Mouse (Mus musculus): ENCODE measurements around the gene Tmprss6. TPM values are rescaled to one million over a fixed set of nuclear protein-coding genes. Genes with fewer than 3 reads are reported as not detected.
A peak's percentile ranks its signal among the peaks of the same experiment; 100 is the strongest.

Gene Tmprss6
- polyA plus RNA-seq, 1 experiment from 2014 or later, result 0.52 TPM

DNA sequence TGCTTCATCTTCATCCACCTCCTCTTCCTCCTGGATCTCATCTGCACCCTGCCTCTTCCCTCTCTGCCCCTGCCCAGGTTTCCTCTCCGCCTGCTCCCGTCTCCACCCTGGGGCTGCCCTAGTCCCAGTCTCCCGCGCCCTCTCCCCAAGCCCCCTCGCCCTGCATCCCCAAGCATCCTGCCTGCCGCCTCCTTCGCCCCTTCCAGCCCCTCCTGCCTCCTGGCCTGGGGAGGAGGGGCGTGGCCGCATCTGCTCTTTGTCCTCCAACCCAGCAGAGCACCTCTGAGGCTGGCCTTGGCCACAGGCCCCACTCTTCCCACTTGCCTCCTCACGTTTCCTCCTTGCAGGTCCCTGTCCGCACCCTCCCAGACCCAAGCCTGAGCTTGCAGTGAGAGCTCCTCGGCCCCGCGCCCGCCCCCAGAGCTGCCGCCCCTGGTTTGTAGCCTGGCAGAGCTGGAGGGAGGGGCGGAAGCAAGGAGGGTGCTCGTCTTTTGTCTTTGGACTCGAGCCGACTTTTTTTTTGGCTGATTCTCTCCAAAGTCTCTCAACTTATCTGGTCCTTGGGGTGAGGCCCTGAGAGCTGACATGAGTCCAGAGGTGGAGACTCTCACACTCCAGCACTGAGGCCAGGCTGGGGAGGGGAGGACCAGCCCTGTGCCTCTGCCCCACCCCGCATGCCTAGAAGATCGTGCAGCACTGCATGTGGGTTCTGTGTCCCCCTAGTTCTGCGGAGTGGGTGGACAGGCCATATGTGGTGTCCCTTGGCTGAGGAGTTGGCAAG is 31.0 kb downstream of the Tmprss6 start:
- Histone ChIP-seq H3K9me3 (ENCODE audit: control insufficient read depth, low read depth, low read length) (no peaks in the 10 kb centered on the region), H3K4me2 (replicated peaks; ENCODE audit: low read depth, low read length) (peak overlapping the region; percentile 62), H3K9ac (replicated peaks; ENCODE audit: low read depth, low read length) (no peak overlapping the region), H3K27ac (ENCODE audit: low read length) (peak overlapping the region; percentile 87), H3K4me1 (ENCODE audit: control insufficient read depth, insufficient read depth, low read length) (peaks cover 17% of the 10 kb centered on the region; the same call in 1 of the 2 replicates), H3K27me3 (ENCODE audit: control insufficient read depth, insufficient read depth, low read length) (no peaks in the 10 kb centered on the region), H3K36me3 (ENCODE audit: control insufficient read depth, insufficient read depth, low read length) (no peaks in the 10 kb centered on the region), H3K4me3 (ENCODE audit: low read depth, low read length) (peak overlapping the region; percentile 20; the same call in 1 of the 2 replicates)
- ATAC-seq (ENCODE audit: insufficient number of reproducible peaks, insufficient read depth, low FRiP score, low read depth), result peak; percentile 25; the same call in 1 of the 2 replicates
- 15% methylated on average over 23 of the region's 23 CpGs for WGBS

DNA sequence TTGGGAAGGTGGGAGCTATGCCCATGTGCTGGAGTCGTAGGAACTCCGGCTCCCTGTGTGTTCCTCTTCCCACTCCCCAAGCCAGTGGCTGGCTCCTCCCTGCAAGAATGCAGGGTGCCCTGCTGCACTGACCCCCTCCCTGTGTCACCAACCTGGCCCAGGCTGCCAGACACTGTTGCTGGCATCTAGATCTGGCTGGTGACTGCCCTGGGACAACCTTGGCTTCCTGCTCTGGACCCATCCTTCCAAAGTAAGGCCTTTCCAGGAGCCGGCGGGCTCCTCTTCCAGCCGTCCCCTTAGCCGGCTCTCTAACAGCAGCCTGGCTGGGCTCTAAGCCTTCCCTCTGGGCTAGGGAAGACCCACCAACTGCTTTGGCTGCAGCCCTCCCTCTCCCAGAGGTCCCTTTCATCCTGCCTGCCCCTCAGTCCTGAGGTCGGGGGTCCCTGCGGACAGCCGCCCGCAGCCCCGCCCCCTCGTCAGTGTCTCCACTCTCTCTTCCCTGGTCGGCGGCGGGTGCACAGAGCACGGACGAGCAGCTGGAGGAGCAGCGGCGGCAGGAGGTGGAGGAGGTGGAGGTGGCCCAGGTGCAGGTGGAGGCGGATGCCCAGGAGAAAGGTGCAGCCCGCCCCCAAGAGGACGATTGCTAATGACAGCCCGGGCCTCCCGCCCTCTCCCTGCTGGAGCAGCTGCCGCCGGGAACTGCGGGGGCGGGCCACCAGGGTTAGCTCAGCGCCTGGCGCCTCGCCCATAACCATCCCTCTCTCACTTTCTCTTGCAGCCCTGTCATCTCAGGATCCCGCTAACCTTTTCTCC is 31.8 kb downstream of the Tmprss6 start:
- H3K27ac ChIP-seq (ENCODE audit: low read length), result peak overlapping the region; percentile 87
- ATAC-seq (ENCODE audit: insufficient number of reproducible peaks, insufficient read depth, low FRiP score, low read depth), result peak; percentile 72
- no peaks in the 10 kb centered on the region for H3K27me3 ChIP-seq (ENCODE audit: control insufficient read depth, insufficient read depth, low read length)
- H3K9me3 ChIP-seq (ENCODE audit: control insufficient read depth, low read depth, low read length), result no peaks in the 10 kb centered on the region
- peak overlapping the region; percentile 21; the same call in 1 of the 2 replicates for H3K9ac ChIP-seq (replicated peaks; ENCODE audit: low read depth, low read length)
- H3K36me3 ChIP-seq (ENCODE audit: control insufficient read depth, insufficient read depth, low read length), result no peaks in the 10 kb centered on the region
- H3K4me3 ChIP-seq (ENCODE audit: low read depth, low read length), result peak overlapping the region; percentile 20
- WGBS, result 9% methylated on average over 31 of the region's 32 CpGs
- H3K4me1 ChIP-seq (ENCODE audit: control insufficient read depth, insufficient read depth, low read length), result peaks cover 17% of the 10 kb centered on the region; the same call in 1 of the 2 replicates
- H3K4me2 ChIP-seq (replicated peaks; ENCODE audit: low read depth, low read length), result peak overlapping the region; percentile 62

DNA sequence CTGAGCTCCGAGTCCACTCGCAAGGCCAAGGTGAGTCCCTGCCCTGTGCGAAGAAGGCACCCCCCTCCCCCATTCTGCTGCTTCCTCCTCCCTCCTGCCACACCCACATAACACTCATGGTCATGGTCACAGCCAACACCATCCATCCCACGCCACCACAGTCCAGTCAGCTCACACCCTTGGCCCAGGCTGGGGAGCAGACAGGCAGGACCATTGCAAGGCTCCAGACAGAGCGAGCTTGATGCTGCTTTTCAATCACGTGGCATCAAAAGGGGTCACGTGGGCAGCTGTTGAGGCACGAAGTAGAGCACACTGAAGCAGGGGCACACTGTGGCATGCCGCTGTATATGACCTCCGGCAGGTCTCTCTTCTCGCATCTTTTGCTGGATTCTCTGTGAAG is 32.8 kb downstream of the Tmprss6 start:
- Histone ChIP-seq H3K4me2 (replicated peaks; ENCODE audit: low read depth, low read length) (no peak overlapping the region), H3K9ac (replicated peaks; ENCODE audit: low read depth, low read length) (no peak overlapping the region), H3K27me3 (ENCODE audit: control insufficient read depth, insufficient read depth, low read length) (no peaks in the 10 kb centered on the region), H3K4me1 (ENCODE audit: control insufficient read depth, insufficient read depth, low read length) (peaks cover 17% of the 10 kb centered on the region; the same call in 1 of the 2 replicates), H3K4me3 (ENCODE audit: low read depth, low read length) (no peak overlapping the region), H3K9me3 (ENCODE audit: control insufficient read depth, low read depth, low read length) (no peaks in the 10 kb centered on the region), H3K36me3 (ENCODE audit: control insufficient read depth, insufficient read depth, low read length) (peaks cover 3% of the 10 kb centered on the region; the same call in 1 of the 2 replicates), H3K27ac (ENCODE audit: low read length) (no peak overlapping the region)
- ATAC-seq (ENCODE audit: insufficient number of reproducible peaks, insufficient read depth, low FRiP score, low read depth), result no peak
- 83% methylated on average over 11 of the region's 11 CpGs for WGBS

DNA sequence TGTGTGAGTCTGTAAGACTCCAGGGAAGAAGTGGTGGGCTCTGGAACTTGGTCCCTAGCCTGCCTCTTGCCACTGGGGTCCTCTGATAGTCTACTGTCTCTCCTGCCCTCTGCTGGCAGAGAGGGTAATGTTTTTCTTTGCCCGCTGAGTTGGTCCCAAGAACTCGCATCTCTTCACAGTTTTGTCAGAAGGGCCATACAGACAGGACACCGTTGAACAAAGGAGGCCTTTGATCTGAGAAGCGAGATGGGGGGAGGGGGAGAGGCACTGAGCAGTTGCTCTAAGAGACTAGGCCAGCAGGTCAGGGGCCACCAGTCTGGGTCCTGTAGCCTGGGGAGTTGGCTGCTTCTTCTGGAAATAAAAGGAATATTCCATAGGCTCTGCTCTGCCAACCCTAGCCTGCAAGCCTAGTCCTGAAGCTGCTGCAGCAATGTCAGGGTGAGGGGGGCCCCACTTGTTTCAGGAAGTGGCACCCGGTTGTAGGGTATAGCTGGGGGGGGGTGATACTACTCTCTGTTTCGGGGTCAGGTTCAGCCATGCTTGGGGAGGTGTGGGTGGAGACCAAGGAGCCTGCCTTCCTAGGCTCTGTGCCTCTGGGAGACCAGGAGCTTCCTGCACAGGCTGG is 33.4 kb downstream of the Tmprss6 start:
- no peak overlapping the region for H3K4me3 ChIP-seq (ENCODE audit: low read depth, low read length)
- H3K4me2 ChIP-seq (replicated peaks; ENCODE audit: low read depth, low read length), result no peak overlapping the region
- ATAC-seq (ENCODE audit: insufficient number of reproducible peaks, insufficient read depth, low FRiP score, low read depth), result no peak
- WGBS, result 38% methylated on average over 6 of the region's 6 CpGs
- peaks cover 17% of the 10 kb centered on the region; the same call in 1 of the 2 replicates for H3K4me1 ChIP-seq (ENCODE audit: control insufficient read depth, insufficient read depth, low read length)
- peaks cover 3% of the 10 kb centered on the region; the same call in 1 of the 2 replicates for H3K36me3 ChIP-seq (ENCODE audit: control insufficient read depth, insufficient read depth, low read length)
- no peak overlapping the region for H3K9ac ChIP-seq (replicated peaks; ENCODE audit: low read depth, low read length)
- no peaks in the 10 kb centered on the region for H3K27me3 ChIP-seq (ENCODE audit: control insufficient read depth, insufficient read depth, low read length)
- H3K27ac ChIP-seq (ENCODE audit: low read length), result no peak overlapping the region
- H3K9me3 ChIP-seq (ENCODE audit: control insufficient read depth, low read depth, low read length), result no peaks in the 10 kb centered on the region

DNA sequence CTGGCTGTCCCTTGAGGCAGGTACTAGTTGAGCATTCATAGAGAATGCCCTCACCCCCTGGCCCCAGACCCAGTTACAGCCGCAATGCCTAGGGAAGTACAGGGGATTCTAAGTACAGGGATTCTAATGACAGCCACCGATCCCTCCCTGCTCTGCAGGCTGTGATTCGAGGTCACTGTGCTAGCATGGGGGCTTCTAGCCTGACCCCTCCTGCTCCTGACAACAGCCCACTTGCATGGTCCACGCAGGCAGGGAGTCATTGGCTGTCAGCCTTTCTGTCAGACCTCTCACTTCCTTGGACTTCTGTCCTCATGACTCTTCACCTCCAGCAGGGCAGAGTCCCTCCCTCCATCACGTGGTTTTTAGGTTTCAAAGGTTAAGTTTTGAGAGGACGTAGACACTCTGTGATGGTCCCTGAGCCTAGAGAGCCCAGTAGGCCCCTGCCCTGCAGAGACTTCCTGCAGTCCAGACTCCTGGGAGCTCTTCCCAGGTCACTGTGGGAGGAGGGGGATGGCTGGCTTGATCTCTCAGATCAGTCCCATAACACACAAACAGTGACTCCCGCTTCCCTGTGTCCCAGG is 36.8 kb downstream of the Tmprss6 start:
- 82% methylated on average over 7 of the region's 7 CpGs for WGBS
- Histone ChIP-seq H3K36me3 (ENCODE audit: control insufficient read depth, insufficient read depth, low read length) (peaks cover 3% of the 10 kb centered on the region; the same call in 1 of the 2 replicates), H3K27me3 (ENCODE audit: control insufficient read depth, insufficient read depth, low read length) (no peaks in the 10 kb centered on the region), H3K4me2 (replicated peaks; ENCODE audit: low read depth, low read length) (no peak overlapping the region), H3K4me1 (ENCODE audit: control insufficient read depth, insufficient read depth, low read length) (peaks cover 13% of the 10 kb centered on the region), H3K27ac (ENCODE audit: low read length) (no peak overlapping the region), H3K9me3 (ENCODE audit: control insufficient read depth, low read depth, low read length) (no peaks in the 10 kb centered on the region), H3K4me3 (ENCODE audit: low read depth, low read length) (no peak overlapping the region), H3K9ac (replicated peaks; ENCODE audit: low read depth, low read length) (no peak overlapping the region)
- no peak for ATAC-seq (ENCODE audit: insufficient number of reproducible peaks, insufficient read depth, low FRiP score, low read depth)

DNA sequence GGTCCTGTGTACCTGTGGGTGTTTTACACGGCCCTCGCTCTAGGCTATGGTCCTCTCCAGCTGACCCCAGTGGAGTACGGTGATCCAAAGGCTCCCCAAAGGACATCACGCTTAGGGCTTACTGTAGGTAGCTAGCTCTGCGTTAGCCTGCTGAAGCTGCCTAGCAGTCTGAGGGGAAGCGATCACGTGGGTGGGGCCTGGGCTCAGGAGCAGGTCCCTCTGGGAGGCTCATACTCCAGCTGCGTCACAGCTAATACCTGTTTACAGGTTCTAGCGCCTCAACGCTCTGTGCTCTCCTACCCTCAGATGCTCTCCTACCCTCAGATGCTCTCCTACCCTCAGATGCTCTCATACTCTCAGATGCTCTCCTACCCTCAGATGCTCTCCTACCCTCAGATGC is 37.6 kb downstream of the Tmprss6 start:
- Histone ChIP-seq H3K27me3 (ENCODE audit: control insufficient read depth, insufficient read depth, low read length) (no peaks in the 10 kb centered on the region), H3K4me1 (ENCODE audit: control insufficient read depth, insufficient read depth, low read length) (peaks cover 7% of the 10 kb centered on the region), H3K27ac (ENCODE audit: low read length) (no peak overlapping the region), H3K9ac (replicated peaks; ENCODE audit: low read depth, low read length) (no peak overlapping the region), H3K4me3 (ENCODE audit: low read depth, low read length) (no peak overlapping the region), H3K36me3 (ENCODE audit: control insufficient read depth, insufficient read depth, low read length) (peaks cover 3% of the 10 kb centered on the region; the same call in 1 of the 2 replicates), H3K9me3 (ENCODE audit: control insufficient read depth, low read depth, low read length) (no peaks in the 10 kb centered on the region), H3K4me2 (replicated peaks; ENCODE audit: low read depth, low read length) (no peak overlapping the region)
- no peak for ATAC-seq (ENCODE audit: insufficient number of reproducible peaks, insufficient read depth, low FRiP score, low read depth)
- 83% methylated on average over 10 of the region's 10 CpGs for WGBS

DNA sequence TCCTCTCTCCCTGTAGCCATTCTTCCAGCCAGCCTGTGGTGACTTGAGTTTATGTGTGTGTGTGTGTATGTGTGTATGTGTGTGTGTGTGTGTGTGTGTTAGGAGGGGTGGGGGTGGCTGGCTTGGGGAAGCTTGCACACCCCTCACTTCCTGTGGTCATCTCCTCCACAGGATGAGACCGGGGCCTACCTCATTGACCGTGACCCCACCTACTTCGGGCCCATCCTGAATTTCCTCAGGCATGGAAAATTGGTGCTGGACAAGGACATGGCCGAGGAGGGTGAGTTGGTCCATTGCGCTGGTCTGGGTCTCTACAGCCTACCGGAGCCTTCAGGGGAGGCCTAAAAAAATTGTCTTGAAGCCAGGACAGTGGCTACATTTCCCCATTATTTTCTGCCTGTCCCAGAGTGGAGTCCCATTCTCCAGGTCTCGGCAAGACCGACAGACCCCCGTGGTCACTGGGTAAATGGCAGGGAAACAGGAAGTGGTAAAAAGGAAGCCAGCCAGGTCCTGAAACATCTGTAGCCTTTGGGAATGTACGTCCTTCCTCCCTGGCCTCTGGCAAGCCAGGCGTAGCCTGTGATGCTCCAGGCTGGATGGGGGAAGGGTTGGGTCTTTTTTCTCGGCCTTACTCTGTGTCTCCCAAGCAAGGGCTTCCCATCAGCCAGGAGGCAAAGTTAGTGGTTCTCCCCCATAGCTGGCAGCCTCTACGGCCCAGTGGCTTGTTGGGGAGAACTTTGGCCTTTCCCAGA is 38.4 kb downstream of the Tmprss6 start:
- no peak overlapping the region for H3K9ac ChIP-seq (replicated peaks; ENCODE audit: low read depth, low read length)
- H3K4me2 ChIP-seq (replicated peaks; ENCODE audit: low read depth, low read length), result peak overlapping the region; percentile 52
- H3K4me1 ChIP-seq (ENCODE audit: control insufficient read depth, insufficient read depth, low read length), result peaks cover 7% of the 10 kb centered on the region
- WGBS, result 80% methylated on average over 13 of the region's 13 CpGs
- H3K27me3 ChIP-seq (ENCODE audit: control insufficient read depth, insufficient read depth, low read length), result no peaks in the 10 kb centered on the region
- H3K4me3 ChIP-seq (ENCODE audit: low read depth, low read length), result peak overlapping the region; percentile 61; the same call in 1 of the 2 replicates
- peak overlapping the region; percentile 16; the same call in 1 of the 2 replicates for H3K27ac ChIP-seq (ENCODE audit: low read length)
- peaks cover 3% of the 10 kb centered on the region; the same call in 1 of the 2 replicates for H3K36me3 ChIP-seq (ENCODE audit: control insufficient read depth, insufficient read depth, low read length)
- no peak for ATAC-seq (ENCODE audit: insufficient number of reproducible peaks, insufficient read depth, low FRiP score, low read depth)
- no peaks in the 10 kb centered on the region for H3K9me3 ChIP-seq (ENCODE audit: control insufficient read depth, low read depth, low read length)
